Mouse (Mus musculus) olfactory bulb, adult 2 months (tissue): ENCODE measurements around the gene Ulk4.

Experiments used
- CTCF ChIP-seq: fragments of 200-500 bp; IDR thresholded peaks from 2 replicates; pipeline ENCODE4 v1.5.1; 2012; ENCODE audit warnings: low read depth, mild to moderate bottlenecking, low read length, moderate library complexity; ENCODE audit not compliant: insufficient read depth
- POLR2A ChIP-seq: fragments of 200-500 bp; IDR thresholded peaks from 2 replicates; pipeline ENCODE4 v1.6.1; 2012; ENCODE audit warnings: mild to moderate bottlenecking, low read depth, low read length, moderate library complexity; ENCODE audit not compliant: insufficient read depth

DNA sequence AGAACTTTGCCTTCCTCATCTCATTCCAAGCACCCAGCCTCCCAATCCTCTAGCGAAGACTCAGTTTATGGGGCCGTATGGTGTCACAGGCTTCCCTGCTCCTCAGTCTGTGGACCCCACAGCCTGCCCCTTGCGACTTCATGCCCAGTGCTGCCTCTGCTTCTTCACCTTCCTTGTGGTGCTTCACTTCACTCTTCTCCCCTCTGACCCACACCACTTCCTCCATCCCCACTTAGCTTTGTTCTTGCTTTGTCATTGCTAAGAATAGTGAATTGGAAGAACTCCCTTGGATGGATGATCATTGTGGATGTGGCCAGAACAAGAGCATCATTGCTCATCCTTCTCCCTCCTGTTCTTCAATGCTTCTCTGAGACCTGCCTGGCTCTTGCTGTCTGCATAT, 336.1 kb downstream of the Ulk4 start:
- TF ChIP-seq CTCF (no peak), POLR2A (no peak)
